Mouse (Mus musculus): Measurements from ENCODE around the gene Pld3.

DNA sequence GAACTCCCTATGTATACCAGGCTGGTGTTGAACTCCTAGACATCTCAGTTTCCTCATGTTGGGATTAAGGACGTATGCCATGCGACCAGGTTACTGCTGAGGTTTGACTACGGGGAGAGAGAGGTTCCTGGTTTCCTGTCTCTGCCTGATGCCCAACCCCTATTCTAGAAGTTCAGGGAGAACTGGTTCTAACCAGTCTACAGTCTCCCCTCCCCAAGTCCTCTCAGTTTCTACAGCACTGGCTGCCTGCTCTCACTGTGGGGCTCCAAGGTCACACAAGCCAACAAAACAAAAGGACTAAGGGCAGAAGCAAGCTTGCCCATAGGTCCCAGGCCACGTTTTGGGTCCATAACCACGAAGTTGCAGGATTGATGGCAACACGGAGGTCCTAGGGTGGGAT lies 3.4 kb downstream of the Pld3 start:
- TF ChIP-seq CTCF (IDR thresholded peaks at IDR 0.05; ENCODE audit: low read depth): no peak
- TF ChIP-seq EP300 (IDR thresholded peaks at IDR 0.05; ENCODE audit: low read depth): no peak
